Mouse (Mus musculus) limb, embryonic 15.5 days (tissue): ENCODE measurements around the gene Gm3646. TPM values are rescaled to one million over a fixed set of nuclear protein-coding genes. Genes with fewer than 3 reads are reported as not detected.

Experiments used
- ATAC-seq: fragments of 200-750 bp; cut with Nextera tagmentation; 2 replicates; pipeline ENCODE4 v1.8.0; 2017; ENCODE audit warnings: low read depth, moderate TSS enrichment; ENCODE audit not compliant: insufficient number of reproducible peaks, low FRiP score, low TSS enrichment
- H3K27ac ChIP-seq: fragments of 300-500 bp; sonication (generic); 2 replicates; pipeline ENCODE4 v1.5.1; 2015; ENCODE audit warnings: moderate library complexity, mild to moderate bottlenecking, inconsistent platforms
- H3K27me3 ChIP-seq: fragments of 300-500 bp; sonication (generic); 2 replicates; pipeline ENCODE4 v1.6.1; 2015; ENCODE audit warnings: inconsistent platforms
- H3K36me3 ChIP-seq: fragments of 300-500 bp; sonication (generic); 2 replicates; pipeline ENCODE4 v1.6.1; 2015; ENCODE audit warnings: inconsistent platforms
- H3K4me1 ChIP-seq: fragments of 300-500 bp; sonication (generic); 2 replicates; pipeline ENCODE4 v1.6.1; 2015; ENCODE audit warnings: inconsistent platforms
- H3K4me2 ChIP-seq: fragments of 300-500 bp; sonication (generic); 2 replicates; pipeline ENCODE4 v1.6.1; 2015; ENCODE audit warnings: mild to moderate bottlenecking, inconsistent platforms
- H3K4me3 ChIP-seq: fragments of 300-500 bp; sonication (generic); 2 replicates; pipeline ENCODE4 v1.5.1; 2015; ENCODE audit warnings: mild to moderate bottlenecking, inconsistent platforms
- H3K9ac ChIP-seq: fragments of 300-500 bp; sonication (generic); 2 replicates; pipeline ENCODE4 v1.6.1; 2015; ENCODE audit warnings: inconsistent platforms
- H3K9me3 ChIP-seq: fragments of 300-500 bp; sonication (generic); 2 replicates; pipeline ENCODE4 v1.6.1; 2016; ENCODE audit warnings: inconsistent platforms
- WGBS: fragments of 180-500 bp; shearing (Covaris S2); methylation state at CpG from one replicate; pipeline ENCODE4 v1.1.7; 2015; 5-methylcytosine and 5-hydroxymethylcytosine counted together
- polyA plus RNA-seq: library from polyadenylated mRNA; unstranded; fragments of >200 nt; fragmentation: Nextera tagmentation; extraction: Ambion mirVana; gene quantifications from 2 replicates; pipeline ENCODE4 v1.2.1, GENCODE M21; 2015

Gm3646 gene
- polyA plus RNA-seq, 1 experiment from 2014 or later = not detected

DNA sequence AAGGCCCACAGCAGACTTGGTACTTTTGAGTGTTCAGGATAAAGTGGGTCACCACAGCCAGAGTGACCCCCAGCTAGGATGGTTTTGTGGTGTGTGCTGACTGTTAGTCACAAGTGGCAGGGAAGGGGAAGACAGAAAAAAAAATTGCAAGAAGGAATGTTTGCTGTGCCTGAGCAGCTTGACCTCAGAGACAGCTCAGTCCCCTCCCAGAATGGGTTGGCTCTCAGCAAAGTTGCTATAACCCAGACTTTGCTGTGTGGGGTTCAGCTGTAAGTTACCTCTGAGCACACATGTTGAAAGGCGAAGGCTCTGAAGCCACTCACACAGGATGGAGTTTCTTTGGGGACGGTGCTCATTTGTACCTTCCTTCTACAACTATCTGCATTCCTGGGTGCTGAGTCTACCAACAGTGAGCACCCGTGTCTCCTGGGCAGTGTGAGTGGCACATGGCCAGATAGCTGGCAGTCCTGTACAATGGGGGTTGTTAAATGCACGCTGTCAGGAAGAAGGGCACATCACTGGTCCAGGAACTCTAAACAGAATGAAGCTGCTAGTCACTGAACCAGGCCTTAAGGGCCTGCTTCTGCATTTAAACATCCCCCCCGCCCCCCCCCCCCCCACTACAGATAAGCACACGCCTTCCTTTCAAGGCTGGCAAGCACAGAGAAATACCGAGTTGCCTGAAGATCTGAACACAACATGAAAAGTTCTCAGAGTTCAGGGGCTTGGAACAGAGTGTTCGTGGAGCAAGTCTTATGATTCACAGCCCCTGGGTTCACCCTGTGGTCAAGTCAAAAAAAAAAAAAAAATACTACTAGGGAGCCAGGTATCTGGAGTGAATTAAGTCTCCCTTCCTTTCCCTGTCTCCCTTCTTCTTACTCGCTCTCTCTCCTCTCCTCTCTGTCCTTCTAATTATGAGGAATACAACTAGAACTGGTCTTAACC, 45.6 kb downstream of the Gm3646 start:
- WGBS = 32% methylated on average over 9 of the region's 9 CpGs
- peak overlapping the region; percentile 44 for H3K27ac ChIP-seq
- H3K9ac ChIP-seq = 0 out of 2 replicates have a peak overlapping the region, but pooled peaks have one; percentile 7
- H3K4me1 ChIP-seq = peaks cover 42% of the 10 kb centered on the region
- no peaks in the 10 kb centered on the region for H3K27me3 ChIP-seq
- no peaks in the 10 kb centered on the region for H3K9me3 ChIP-seq
- H3K4me2 ChIP-seq = no peak overlapping the region
- H3K4me3 ChIP-seq = no peak overlapping the region
- no peak for ATAC-seq
- no peaks in the 10 kb centered on the region for H3K36me3 ChIP-seq

GRCm38 (mm10) chr1:39758244-39758643, 46.9 kb downstream of the Gm3646 start:
- 75% methylated on average over 9 of the region's 9 CpGs for WGBS
- Histone ChIP-seq H3K4me2 (no peak overlapping the region), H3K4me3 (no peak overlapping the region), H3K27me3 (no peaks in the 10 kb centered on the region), H3K9ac (no peak overlapping the region), H3K4me1 (peaks cover 42% of the 10 kb centered on the region), H3K9me3 (no peaks in the 10 kb centered on the region), H3K27ac (no peak overlapping the region; the same call in 1 of the 2 replicates), H3K36me3 (no peaks in the 10 kb centered on the region)
- no peak for ATAC-seq

- no peaks in the 10 kb centered on the region for H3K27me3 ChIP-seq
- H3K4me3 ChIP-seq = no peak overlapping the region
- no peak overlapping the region for H3K9ac ChIP-seq
- H3K4me1 ChIP-seq = peaks cover 37% of the 10 kb centered on the region
- ATAC-seq = no peak
- 0 out of 2 replicates have a peak overlapping the region, but pooled peaks have one; percentile 62 for H3K27ac ChIP-seq
- 56% methylated on average over 11 of the region's 11 CpGs for WGBS
- H3K36me3 ChIP-seq = no peaks in the 10 kb centered on the region
- H3K9me3 ChIP-seq = no peaks in the 10 kb centered on the region
- H3K4me2 ChIP-seq = no peak overlapping the region
Measured at GRCm38 (mm10) chr1:39756952-39757351, 48.2 kb downstream of the Gm3646 start.

DNA sequence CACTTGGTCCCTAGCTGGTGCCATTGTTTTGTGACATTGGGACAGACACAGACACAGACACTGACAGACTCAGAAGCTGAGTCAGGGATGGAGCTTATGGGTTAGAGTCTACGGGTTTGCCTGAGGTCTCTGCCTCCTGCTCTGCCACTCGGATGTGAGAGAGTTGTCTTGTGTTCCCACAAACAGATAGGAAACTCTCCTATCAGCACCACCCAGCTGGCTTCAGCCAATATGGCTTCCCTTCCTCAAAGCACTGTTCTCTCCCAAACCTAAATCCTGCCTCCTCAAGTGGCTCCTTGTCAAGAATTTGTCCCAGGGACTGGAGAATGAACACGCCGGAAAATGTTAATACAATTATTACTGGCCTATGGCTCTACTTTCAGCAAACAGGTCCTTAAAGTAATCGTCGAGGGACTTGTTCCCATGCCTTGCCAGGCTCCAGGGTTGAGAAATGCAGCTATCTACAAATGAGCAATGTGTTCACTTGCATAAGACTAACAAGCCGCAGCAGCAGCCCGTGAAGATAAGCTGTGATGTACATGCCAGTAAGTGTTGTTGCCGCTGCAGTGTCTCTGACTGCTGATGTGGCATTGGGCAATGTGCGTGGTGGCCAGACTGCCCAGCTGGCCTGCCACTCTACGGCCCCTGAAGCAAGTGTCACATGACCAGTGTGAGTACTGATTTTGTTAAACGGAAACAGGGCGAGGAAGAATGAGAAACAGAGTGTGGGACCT, 50.7 kb downstream of the Gm3646 start:
- Histone ChIP-seq H3K27me3 (no peaks in the 10 kb centered on the region), H3K4me2 (no peak overlapping the region), H3K4me1 (peaks cover 28% of the 10 kb centered on the region), H3K9me3 (no peaks in the 10 kb centered on the region), H3K9ac (no peak overlapping the region), H3K4me3 (no peak overlapping the region), H3K36me3 (no peaks in the 10 kb centered on the region), H3K27ac (no peak overlapping the region; the same call in 1 of the 2 replicates)
- 57% methylated on average over 13 of the region's 13 CpGs for WGBS
- no peak for ATAC-seq

Other genes with a start within 250 kb of the Gm3646 start
- 28.3 and 34.1 TPM in 2 replicates for gene Rnf149, start 227.9 kb downstream of the Gm3646 start, polyA plus RNA-seq
- 0.53 and 0.55 TPM in 2 replicates for gene Creg2, start 153.9 kb downstream of the Gm3646 start, polyA plus RNA-seq
- 0.73 and 0.79 TPM in 2 replicates for gene Rfx8, start 84.3 kb downstream of the Gm3646 start, polyA plus RNA-seq
- 29.5 and 32.7 TPM in 2 replicates for gene Map4k4, start 95.6 kb upstream of the Gm3646 start, polyA plus RNA-seq